Mouse (Mus musculus) neural tube, embryonic 15.5 days (tissue): ENCODE results near the gene Fabp3. TPM values are rescaled to one million over a fixed set of nuclear protein-coding genes. Genes with fewer than 3 reads are reported as not detected.

ENCODE experiments used
- ATAC-seq: fragments of 200-750 bp; cut with Nextera tagmentation; 2 replicates; pipeline ENCODE4 v1.8.0; 2017; ENCODE audit warnings: mild to moderate bottlenecking, moderate TSS enrichment, moderate library complexity; ENCODE audit not compliant: low FRiP score
- H3K27ac ChIP-seq: fragments of 300-500 bp; sonication (generic); replicated peaks from 2 replicates; pipeline ENCODE4 v1.5.1; 2015; ENCODE audit warnings: mild to moderate bottlenecking, inconsistent platforms
- H3K27me3 ChIP-seq: fragments of 300-500 bp; sonication (generic); replicated peaks from 2 replicates; pipeline ENCODE4 v1.6.1; 2015; ENCODE audit warnings: inconsistent platforms
- H3K36me3 ChIP-seq: fragments of 300-500 bp; sonication (generic); 2 replicates; pipeline ENCODE4 v1.6.1; 2015; ENCODE audit warnings: inconsistent platforms
- H3K4me1 ChIP-seq: fragments of 300-500 bp; sonication (generic); 2 replicates; pipeline ENCODE4 v1.6.1; 2015; ENCODE audit warnings: inconsistent platforms
- H3K4me2 ChIP-seq: fragments of 300-500 bp; sonication (generic); 2 replicates; pipeline ENCODE4 v1.6.1; 2015; ENCODE audit warnings: inconsistent platforms, mild to moderate bottlenecking, moderate library complexity
- H3K4me3 ChIP-seq: fragments of 300-500 bp; sonication (generic); replicated peaks from 2 replicates; pipeline ENCODE4 v1.5.1; 2015; ENCODE audit warnings: mild to moderate bottlenecking, inconsistent platforms
- H3K9ac ChIP-seq: fragments of 300-500 bp; sonication (generic); replicated peaks from 2 replicates; pipeline ENCODE4 v1.6.1; 2015; ENCODE audit warnings: mild to moderate bottlenecking, inconsistent platforms
- H3K9me3 ChIP-seq: fragments of 300-500 bp; sonication (generic); replicated peaks from 2 replicates; pipeline ENCODE4 v1.6.1; 2016; ENCODE audit warnings: inconsistent platforms
- WGBS: fragments of 180-500 bp; shearing (Covaris S2); methylation state at CpG from one replicate; pipeline ENCODE4 v1.1.7; 2015; ENCODE audit warnings: mixed read lengths; 5-methylcytosine and 5-hydroxymethylcytosine counted together
- polyA plus RNA-seq: library from polyadenylated mRNA; unstranded; fragments of >200 nt; fragmentation: Nextera tagmentation; extraction: Ambion mirVana; gene quantifications from 2 replicates; pipeline ENCODE4 v1.2.1, GENCODE M21; 2015

Gene Fabp3
- polyA plus RNA-seq, result 226 and 288 TPM in 2 replicates

- Histone ChIP-seq H3K4me1 (peaks cover 34% of the 10 kb centered on the region), H3K9me3 (no peaks in the 10 kb centered on the region), H3K4me3 (peak within 1 kb of the TSS; percentile 52), H3K27ac (peak within 1 kb of the TSS; percentile 70), H3K36me3 (peaks cover 11% of the 10 kb centered on the region), H3K27me3 (peaks cover 24% of the 10 kb centered on the region), H3K9ac (peak within 1 kb of the TSS; percentile 68), H3K4me2 (peak within 1 kb of the TSS; percentile 90)
- peak; percentile 84 for ATAC-seq
- WGBS, result 1% methylated on average over 48 of the region's 52 CpGs
Measured at GRCm38 (mm10) chr4:130308231-130309081, at the start of gene Fabp3, which contains the start of gene Gm10570. Gene Fabp3 (plus strand): TSS chr4:130308595. Gene Gm10570 (minus strand): TSS chr4:130308674.

- 35% methylated on average over 5 of the region's 5 CpGs for WGBS
- peaks cover 35% of the 10 kb centered on the region for H3K36me3 ChIP-seq
Measured at GRCm38 (mm10) chr4:130260406-130260805, 48.0 kb upstream of the Fabp3 start.

GRCm38 (mm10) chr4:130264131-130264530 is 44.3 kb upstream of the Fabp3 start:
- Histone ChIP-seq H3K27me3 (no peaks in the 10 kb centered on the region), H3K4me1 (peaks cover 13% of the 10 kb centered on the region), H3K9me3 (no peaks in the 10 kb centered on the region), H3K4me3 (no peak overlapping the region), H3K36me3 (peaks cover 14% of the 10 kb centered on the region), H3K9ac (no peak overlapping the region), H3K4me2 (no peak overlapping the region), H3K27ac (no peak overlapping the region)
- 21% methylated on average over 11 of the region's 11 CpGs for WGBS
- no peak for ATAC-seq

More at GRCm38 (mm10) chr4:130260406-130260805, 48.0 kb upstream of the Fabp3 start:
- H3K27ac ChIP-seq, result no peak overlapping the region
- no peak overlapping the region for H3K4me2 ChIP-seq
- peaks cover 13% of the 10 kb centered on the region for H3K4me1 ChIP-seq
- no peak overlapping the region for H3K4me3 ChIP-seq
- no peak overlapping the region for H3K9ac ChIP-seq
- no peak for ATAC-seq
- H3K27me3 ChIP-seq, result no peaks in the 10 kb centered on the region
- no peaks in the 10 kb centered on the region for H3K9me3 ChIP-seq

- Histone ChIP-seq H3K9me3 (no peaks in the 10 kb centered on the region), H3K4me3 (no peak overlapping the region), H3K36me3 (peaks cover 9% of the 10 kb centered on the region), H3K9ac (no peak overlapping the region), H3K4me1 (peaks cover 13% of the 10 kb centered on the region), H3K4me2 (no peak overlapping the region), H3K27me3 (no peaks in the 10 kb centered on the region), H3K27ac (no peak overlapping the region)
- 27% methylated on average over 24 of the region's 24 CpGs for WGBS
- no peak for ATAC-seq
Measured at GRCm38 (mm10) chr4:130264698-130265349, 43.6 kb upstream of the Fabp3 start.

- H3K9me3 ChIP-seq, result no peaks in the 10 kb centered on the region
- H3K36me3 ChIP-seq, result peaks cover 9% of the 10 kb centered on the region
- H3K4me2 ChIP-seq, result no peak overlapping the region
- no peak overlapping the region for H3K27ac ChIP-seq
- H3K4me3 ChIP-seq, result no peak overlapping the region
- 72% methylated on average over 9 of the region's 9 CpGs for WGBS
- peaks cover 13% of the 10 kb centered on the region for H3K4me1 ChIP-seq
- ATAC-seq, result no peak
- no peak overlapping the region for H3K9ac ChIP-seq
- no peaks in the 10 kb centered on the region for H3K27me3 ChIP-seq
Measured at GRCm38 (mm10) chr4:130266601-130267000, 41.8 kb upstream of the Fabp3 start.

GRCm38 (mm10) chr4:130267069-130267468 is 41.3 kb upstream of the Fabp3 start:
- peaks cover 8% of the 10 kb centered on the region for H3K36me3 ChIP-seq
- ATAC-seq, result no peak
- H3K27me3 ChIP-seq, result no peaks in the 10 kb centered on the region
- H3K4me1 ChIP-seq, result peaks cover 13% of the 10 kb centered on the region
- H3K27ac ChIP-seq, result no peak overlapping the region
- H3K9me3 ChIP-seq, result no peaks in the 10 kb centered on the region
- H3K4me3 ChIP-seq, result no peak overlapping the region
- H3K4me2 ChIP-seq, result no peak overlapping the region
- H3K9ac ChIP-seq, result no peak overlapping the region
- 83% methylated on average over 7 of the region's 7 CpGs for WGBS

- ATAC-seq, result no peak
- Histone ChIP-seq H3K4me3 (no peak overlapping the region), H3K4me1 (peaks cover 20% of the 10 kb centered on the region), H3K9ac (no peak overlapping the region), H3K36me3 (no peaks in the 10 kb centered on the region), H3K27me3 (no peaks in the 10 kb centered on the region), H3K9me3 (no peaks in the 10 kb centered on the region), H3K27ac (no peak overlapping the region), H3K4me2 (no peak overlapping the region)
- WGBS, result 85% methylated on average over 10 of the region's 10 CpGs
Measured at GRCm38 (mm10) chr4:130268736-130269135, 39.7 kb upstream of the Fabp3 start.

GRCm38 (mm10) chr4:130270089-130270488 is 38.3 kb upstream of the Fabp3 start:
- Histone ChIP-seq H3K4me3 (no peak overlapping the region), H3K9ac (no peak overlapping the region), H3K27me3 (no peaks in the 10 kb centered on the region), H3K4me2 (no peak overlapping the region), H3K4me1 (peaks cover 20% of the 10 kb centered on the region), H3K27ac (no peak overlapping the region), H3K9me3 (no peaks in the 10 kb centered on the region), H3K36me3 (no peaks in the 10 kb centered on the region)
- 73% methylated on average over 8 of the region's 8 CpGs for WGBS
- ATAC-seq, result no peak

GRCm38 (mm10) chr4:130270611-130271347 is 37.6 kb upstream of the Fabp3 start:
- no peak overlapping the region for H3K4me2 ChIP-seq
- H3K4me1 ChIP-seq, result peaks cover 26% of the 10 kb centered on the region
- no peaks in the 10 kb centered on the region for H3K9me3 ChIP-seq
- 91% methylated on average over 6 of the region's 6 CpGs for WGBS
- no peak overlapping the region for H3K27ac ChIP-seq
- no peaks in the 10 kb centered on the region for H3K27me3 ChIP-seq
- no peaks in the 10 kb centered on the region for H3K36me3 ChIP-seq
- H3K4me3 ChIP-seq, result no peak overlapping the region
- ATAC-seq, result no peak
- H3K9ac ChIP-seq, result no peak overlapping the region

- peak overlapping the region; percentile 64 for H3K4me3 ChIP-seq
- H3K9me3 ChIP-seq, result no peaks in the 10 kb centered on the region
- H3K4me1 ChIP-seq, result peaks cover 30% of the 10 kb centered on the region
- H3K4me2 ChIP-seq, result peak overlapping the region; percentile 90
- no peaks in the 10 kb centered on the region for H3K36me3 ChIP-seq
- no peaks in the 10 kb centered on the region for H3K27me3 ChIP-seq
- peak overlapping the region; percentile 90 for H3K27ac ChIP-seq
- 7% methylated on average over 11 of the region's 12 CpGs for WGBS
- peak; percentile 40; the same call in 1 of the 2 replicates for ATAC-seq
- H3K9ac ChIP-seq, result peak overlapping the region; percentile 72
Measured at GRCm38 (mm10) chr4:130273698-130274345, 34.6 kb upstream of the Fabp3 start.
